Mouse (Mus musculus): ENCODE data around the gene Pin1. TPM values are rescaled to one million over a fixed set of nuclear protein-coding genes. Genes with fewer than 3 reads are reported as not detected.
A peak's percentile ranks its signal among the peaks of the same experiment; 100 is the strongest.
"Not testable (repeated sequence)": the region's sequence is repeated elsewhere in the genome, so short reads cannot be mapped to it uniquely, and the experiment has no call there.

The Pin1 gene
- total RNA-seq (2021) = 10 to 100 TPM; 27.0 to 28.4 TPM

DNA sequence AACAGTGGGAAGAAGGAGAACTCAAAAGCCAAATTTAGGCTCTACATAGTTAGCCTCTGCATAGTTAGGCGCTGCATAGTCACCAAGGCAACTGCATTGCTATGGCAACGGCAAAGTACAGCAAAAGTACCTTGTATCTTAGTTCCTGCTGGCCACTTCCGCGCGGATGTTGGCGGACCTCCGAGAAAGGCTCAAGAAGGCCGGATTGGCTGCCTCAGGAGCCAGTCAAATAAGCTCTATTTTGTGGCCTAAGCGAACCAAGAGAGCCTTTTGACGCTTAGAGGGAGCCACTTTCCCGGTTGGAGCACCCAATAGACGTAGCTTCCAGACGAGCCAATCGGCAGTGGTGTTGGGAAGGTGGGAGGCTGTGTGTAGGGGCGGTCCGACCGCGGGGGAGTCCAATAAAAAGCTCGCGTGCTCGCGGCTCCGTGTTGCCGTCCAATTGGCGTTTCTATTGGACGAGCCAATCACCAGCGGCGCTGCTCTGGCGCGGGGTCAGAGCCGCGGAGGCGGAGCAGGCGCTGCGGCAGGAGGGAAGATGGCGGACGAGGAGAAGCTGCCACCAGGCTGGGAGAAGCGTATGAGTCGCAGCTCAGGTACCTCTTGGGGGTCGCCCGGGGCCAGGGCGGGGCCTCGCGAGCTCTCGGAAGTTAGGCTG is at the start of gene Pin1:
Gene Pin1, plus strand, starts transcription at position 494 of the 658 bp plus-strand sequence.
- intact Hi-C loops (cut with DNase I) = loop anchor here (2.0 kb wide), 1 partner anchor 49 kb away; no protein-coding TSS in a partner anchor
- DNase-seq = peak; percentile 98

DNA sequence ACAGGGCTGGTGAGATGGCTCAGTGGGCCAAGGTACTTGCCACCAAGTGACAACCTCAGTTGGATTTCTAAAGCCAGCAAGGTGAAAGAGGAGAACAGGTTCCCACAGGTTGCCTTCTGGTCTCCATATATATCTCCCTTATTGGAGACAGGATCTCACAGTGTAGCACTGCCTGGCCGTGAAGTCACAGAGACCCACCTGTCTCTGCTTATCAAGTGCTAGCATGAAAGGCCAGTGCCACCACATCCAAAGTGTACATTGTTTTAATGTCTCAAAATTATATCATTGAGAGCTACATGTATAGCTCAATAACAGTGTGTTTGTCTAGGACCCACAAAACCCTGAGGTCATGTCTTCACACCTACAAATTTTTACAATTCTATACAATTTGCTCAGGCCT is 45.6 kb upstream of the Pin1 start:
- intact Hi-C loops (cut with DNase I) = no loop called here
- DNase-seq = no peak

DNA sequence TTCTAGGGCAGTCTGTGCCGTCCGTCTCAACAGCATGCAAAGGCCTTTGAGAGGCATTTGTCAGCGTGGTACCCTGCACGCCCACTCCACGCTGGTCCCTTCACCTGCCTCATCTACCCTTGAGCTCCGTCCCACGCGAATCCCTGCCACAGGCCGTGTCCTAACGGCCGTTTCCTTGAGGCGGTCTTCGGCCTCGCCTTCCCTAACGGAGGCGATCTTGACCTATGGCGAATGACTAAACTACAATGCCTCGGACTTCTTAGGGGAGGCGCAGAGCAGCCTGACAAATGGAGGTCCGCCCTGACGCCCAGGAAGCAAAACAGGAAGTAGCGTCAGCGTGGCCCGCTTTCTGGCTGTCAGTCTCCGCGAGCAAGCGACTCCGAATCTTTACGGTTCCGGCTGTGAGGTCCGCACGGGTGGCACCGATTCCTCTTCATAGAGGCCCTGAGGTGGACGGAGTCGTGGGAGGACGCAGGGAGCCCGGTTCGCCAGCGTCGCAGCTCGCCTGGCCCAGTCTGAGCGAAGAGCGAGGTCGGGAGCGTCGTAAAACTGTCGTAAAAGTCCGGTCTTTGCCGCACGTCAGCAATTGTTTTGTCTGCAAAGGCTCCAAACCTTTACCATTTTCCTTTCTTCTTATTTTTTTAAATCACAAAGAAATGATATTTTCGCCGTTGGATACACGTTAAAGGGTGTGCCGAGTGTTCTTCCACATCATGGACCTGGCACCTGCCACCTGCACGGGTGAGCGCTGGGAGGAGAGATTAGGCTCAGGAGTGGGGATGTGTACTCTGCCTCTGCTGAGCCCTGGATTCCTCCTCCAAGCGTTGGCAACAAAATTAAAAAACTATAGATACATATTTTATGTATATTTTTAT is 44.6 kb upstream of the Pin1 start:
- intact Hi-C loops (cut with DNase I) = no loop called here
- peak; percentile 84 for DNase-seq

DNA sequence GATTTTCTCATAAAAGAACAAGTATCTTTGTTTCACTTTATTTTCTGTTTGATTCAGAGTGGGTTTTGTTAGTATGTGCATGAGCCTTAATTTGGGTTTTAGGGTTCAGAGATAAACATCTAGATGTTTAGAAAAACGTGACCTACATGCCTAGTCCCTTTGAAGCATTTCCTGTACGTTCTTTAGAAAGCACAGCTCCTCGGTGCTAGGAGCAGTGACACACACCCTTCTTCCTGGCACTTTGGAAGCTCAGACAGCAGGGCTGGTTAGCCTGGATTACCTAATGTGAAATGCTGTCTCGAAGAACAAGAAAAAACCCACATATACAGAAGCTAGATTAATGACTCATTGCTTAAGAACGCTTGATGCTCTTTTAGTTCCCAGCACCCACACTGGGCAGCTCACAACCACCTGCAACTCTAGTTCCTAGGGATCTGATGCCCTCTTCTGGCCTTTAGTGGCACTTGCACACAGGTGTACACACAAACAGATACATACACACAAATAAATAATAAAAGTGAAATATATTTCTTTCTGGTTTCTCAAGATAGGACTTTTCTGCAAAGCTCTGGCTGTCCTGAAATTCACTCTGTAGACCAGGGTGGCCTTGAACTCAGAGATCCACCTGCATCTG is 41.9 kb upstream of the Pin1 start:
- intact Hi-C loops (cut with DNase I) = no loop called here
- no peak for DNase-seq

DNA sequence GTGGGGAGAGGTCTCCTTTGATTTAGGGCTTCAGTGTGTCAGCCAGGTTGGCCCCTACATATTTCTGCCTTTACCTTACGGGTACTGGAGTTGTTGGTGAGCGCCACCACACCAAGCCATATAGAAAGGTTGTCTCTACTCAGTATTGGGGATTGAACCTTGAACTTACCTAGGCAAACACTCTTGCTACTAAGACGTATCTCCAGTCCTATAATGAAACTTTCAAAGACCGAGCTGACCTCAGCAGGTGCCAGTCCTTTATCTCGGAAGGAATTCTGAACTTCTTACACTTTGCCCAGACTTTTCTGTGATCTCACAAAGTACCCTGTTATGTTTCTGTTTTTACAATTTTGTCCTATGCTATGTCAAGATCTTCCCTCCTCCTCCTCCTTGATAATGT is 39.9 kb upstream of the Pin1 start:
- no peak for DNase-seq
- intact Hi-C loops (cut with DNase I) = no loop called here

DNA sequence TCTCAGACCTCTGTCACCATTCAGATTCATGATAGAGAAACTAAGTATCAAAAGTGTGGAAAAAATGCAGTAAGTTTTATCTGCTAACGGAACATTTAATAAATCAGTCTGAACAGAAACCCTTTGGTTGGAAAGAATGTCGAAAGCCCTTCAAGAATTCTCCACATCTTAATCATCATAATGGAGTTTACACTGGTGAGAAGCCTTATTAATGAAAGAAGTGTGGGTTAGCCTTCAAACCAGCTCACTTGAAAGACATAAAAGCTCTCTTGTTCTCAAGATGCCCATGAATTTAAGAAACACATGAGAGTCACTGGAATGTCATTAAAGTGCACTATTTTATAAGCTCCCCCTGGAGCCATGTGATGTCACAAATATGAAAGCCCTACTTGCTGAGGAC is 35.2 kb upstream of the Pin1 start:
- intact Hi-C loops (cut with DNase I) = no loop called here
- no peak for DNase-seq

DNA sequence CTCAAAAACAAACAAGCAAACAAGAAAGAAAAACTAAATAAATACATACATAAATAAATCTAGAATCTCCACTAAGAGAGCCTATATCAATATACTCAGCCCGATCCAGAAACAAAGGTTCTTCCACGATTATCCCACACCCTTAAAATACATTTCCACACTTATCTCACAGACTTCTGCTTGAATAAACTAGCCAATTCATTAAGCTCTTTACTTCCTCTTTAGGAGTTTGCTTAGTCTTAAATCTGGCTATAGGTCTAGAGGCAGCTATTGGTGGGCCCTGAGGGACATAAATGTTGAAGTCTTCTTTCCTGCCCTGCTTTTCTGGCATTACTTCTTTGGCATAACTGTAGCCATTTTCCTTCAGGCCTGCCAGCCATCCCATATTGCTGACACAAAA is 20.6 kb upstream of the Pin1 start:
- no peak for DNase-seq
- intact Hi-C loops (cut with DNase I) = no loop called here

DNA sequence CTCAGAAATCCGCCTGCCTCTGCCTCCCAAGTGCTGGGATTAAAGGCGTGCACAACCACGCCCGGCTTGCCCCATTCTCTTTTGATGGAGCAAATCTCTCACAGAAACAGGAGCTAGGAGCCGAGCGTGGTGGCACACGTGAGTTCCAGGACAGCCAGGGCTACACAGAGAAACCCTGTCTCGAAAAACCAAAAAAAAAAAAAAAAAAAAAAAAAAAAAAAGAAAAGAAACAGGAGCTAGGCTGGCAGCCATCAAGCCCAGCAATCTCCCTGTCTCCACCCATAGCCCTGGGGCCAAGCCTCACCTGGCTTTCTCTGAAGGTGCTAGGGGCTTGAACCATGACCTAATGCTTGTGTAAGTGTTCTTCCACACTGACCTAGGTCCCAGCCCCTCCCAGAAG is 16.2 kb upstream of the Pin1 start:
- DNase-seq; intact Hi-C loops (cut with DNase I): not testable (repeated sequence)

DNA sequence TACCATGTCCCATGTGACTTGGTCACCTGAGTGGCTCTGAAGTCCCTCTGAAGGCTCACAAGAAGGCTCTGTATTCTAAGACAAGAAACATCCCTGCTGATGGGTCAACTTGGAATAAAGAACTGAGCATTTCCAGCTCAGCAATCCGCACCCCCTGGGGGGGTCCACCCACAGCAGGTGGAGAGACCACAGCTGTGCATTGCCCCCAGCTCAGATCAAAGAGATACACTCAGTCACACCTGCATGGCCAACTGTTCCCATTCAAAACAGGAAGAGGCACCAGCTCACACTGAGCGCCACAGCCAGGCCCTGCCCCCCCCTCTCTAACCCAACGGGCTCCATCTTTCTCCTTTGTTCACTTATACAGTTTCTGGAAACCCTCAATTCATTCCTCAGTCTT is 15.6 kb upstream of the Pin1 start:
- intact Hi-C loops (cut with DNase I) = no loop called here

DNA sequence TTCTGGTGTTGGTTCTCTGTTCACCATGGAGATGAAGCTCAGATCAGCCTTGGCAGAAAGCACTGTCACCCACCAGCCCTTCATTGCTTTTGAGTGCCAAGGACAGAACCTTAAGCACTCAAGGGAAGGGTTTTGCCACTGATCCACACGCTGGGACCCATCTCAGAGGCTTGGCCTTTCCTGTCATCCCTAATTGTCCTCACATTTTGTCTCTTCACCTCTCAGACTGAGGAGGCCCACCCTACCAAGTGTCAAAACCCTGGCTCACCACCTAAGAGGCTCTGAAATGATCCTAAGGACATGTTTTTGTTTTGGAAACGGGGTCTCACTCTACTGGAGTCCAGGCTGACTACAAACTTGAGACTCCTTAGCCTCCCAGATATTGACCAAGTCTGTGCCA is 15.1 kb upstream of the Pin1 start:
- intact Hi-C loops (cut with DNase I) = no loop called here
- no peak for DNase-seq

More for the DNA sequence above, 15.6 kb upstream of the Pin1 start:
- no peak for DNase-seq

DNA sequence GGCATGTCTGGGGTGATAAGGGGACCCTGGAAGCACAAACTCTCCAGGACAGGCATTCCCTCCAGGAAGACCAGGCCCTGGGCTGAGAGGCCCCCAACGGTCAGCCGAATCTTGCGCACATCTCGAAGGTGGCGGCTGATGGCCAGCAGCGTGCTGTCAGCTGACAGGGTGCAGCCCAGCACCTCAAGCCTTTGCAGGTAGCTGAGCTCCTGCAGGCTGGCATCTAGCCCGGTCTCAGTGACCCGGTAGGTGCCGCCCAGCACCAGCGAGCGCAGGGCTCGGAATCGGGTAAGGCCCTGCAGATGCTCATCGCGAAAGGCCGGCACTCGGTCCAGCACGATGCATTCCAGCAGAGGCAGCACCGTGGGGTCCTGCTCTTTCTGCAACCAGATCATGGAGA is 13.3 kb upstream of the Pin1 start:
- intact Hi-C loops (cut with DNase I) = no loop called here

DNA sequence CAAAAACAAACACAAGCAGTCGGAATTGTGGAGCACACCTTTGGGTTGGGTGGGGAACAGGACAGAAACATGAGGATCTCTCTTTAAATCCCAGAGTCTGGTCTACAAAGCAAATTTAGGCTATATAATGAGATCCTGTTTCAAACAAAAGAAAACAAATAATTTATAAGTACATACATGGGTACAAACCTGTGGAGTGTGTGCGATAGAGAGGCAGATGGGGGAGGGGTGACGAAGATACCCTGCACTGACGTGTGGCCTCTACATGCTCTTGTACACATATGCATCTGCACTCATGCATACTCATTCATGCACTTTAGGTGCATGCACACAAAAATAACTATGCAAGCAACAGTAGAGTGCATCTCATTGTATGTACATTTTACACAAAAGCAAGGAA is 12.4 kb upstream of the Pin1 start:
- intact Hi-C loops (cut with DNase I) = no loop called here
- DNase-seq = no peak

More for the DNA sequence above, 13.3 kb upstream of the Pin1 start:
- DNase-seq = no peak

DNA sequence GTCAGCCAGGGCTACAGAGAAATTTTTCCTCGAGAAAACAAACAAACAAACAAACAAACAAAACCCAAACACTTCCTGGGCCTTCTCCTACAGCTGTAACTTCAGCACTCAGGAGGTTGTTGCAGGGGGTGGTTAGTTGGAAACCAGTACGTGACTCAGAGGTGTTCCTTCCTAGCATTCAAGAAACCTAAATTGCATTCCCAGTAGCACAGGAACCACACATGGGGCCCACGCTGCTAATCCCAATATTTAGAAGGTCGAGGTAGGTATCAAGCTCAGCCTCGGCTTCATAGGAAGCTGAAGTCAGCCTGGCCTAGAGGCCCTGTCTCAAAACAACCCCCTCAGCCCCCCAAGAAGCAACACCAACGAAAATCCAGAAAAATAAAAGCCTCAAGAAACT is 10.4 kb upstream of the Pin1 start:
- intact Hi-C loops (cut with DNase I) = no loop called here
- no peak for DNase-seq

DNA sequence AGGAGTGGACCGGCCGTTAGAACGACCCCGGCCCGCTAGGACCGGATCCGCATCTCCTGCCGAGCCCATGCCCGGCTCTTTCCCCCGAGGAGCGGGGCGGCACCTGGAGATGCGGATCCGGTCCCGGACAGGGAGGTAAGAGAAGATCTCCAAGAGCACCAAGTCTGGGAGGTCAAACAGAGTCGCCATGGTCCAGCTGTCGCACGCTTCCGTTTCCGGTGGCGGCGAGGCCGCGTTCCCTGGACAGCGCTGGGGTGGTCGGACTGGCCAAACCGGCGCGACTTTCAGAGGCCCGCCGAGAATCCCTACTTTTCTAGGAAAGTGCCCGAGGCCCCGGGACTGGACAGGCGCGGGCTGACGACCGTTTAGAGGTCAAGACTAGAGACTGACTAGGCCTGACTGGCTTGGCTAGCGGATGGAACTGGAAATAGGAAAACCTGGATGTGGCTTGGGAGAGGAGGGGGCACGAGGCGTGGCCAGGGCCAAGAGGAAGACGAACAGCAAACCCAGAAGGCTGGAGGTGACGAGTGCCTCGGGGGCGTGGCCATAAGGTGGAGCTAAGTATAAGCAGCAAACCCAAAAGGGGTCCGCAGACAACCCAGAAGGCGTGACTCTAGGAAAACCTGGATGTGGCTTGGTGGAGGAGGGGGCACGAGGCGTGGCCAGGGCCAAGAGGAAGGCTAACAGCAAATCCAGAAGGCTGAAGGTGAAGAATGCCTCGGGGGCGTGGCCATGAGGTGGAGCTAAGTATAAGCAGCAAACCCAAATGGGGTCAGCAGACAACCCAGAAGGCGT is 9.6 kb upstream of the Pin1 start, which contains the start of gene Ubl5:
Gene Ubl5, plus strand, starts transcription at position 778 of the 795 bp plus-strand sequence.
- DNase-seq = peak; percentile 96
- intact Hi-C loops (cut with DNase I) = no loop called here

DNA sequence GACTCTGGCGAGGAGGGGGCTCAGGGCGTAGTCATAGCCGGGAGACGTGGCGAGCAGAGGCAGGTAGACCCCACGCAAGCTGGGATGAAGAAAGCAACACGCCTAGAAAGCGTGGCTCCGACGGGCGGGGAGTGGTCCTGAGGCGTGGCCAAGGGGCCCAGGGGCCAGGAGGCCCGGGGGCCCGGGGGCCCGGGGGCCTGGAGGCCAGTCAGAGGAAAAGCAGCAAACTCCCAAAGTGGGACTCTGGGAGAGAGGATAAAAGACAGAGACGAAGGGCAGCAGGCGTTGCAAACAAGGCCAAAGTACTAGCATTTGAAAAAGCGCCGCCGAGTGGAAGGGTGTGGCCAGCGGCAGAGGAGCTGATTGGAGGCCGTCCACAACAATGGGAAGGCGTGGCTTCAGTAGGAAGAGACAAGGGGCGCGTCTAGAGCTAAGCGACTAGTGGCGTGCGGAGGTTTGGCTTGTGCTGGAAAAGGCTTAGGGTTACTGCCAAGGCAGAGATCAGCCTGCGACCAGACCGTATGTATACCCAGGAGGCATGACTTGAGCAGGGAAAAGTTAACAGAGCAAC is 8.9 kb upstream of the Pin1 start:
- intact Hi-C loops (cut with DNase I) = no loop called here
- peak; percentile 81 for DNase-seq

DNA sequence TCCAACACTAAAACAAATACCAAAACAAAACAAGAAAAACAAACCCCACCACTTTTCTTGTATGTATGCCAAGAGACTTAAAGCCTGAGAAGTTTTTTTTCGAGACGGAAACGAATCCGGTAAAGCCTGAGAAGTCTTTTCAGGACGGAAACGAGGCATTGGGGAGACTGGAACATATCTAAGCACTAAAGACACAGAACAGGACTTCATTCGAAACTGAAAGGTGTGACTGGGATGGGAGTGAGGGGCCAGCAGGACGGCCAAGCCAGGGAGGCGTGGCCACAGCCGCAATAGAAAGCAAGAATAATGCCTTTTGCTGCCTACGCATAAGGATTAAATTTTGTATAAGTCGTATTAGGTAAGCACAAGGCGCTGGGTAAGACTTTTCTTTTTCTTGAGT is 8.1 kb upstream of the Pin1 start:
- no peak for DNase-seq
- intact Hi-C loops (cut with DNase I) = no loop called here

DNA sequence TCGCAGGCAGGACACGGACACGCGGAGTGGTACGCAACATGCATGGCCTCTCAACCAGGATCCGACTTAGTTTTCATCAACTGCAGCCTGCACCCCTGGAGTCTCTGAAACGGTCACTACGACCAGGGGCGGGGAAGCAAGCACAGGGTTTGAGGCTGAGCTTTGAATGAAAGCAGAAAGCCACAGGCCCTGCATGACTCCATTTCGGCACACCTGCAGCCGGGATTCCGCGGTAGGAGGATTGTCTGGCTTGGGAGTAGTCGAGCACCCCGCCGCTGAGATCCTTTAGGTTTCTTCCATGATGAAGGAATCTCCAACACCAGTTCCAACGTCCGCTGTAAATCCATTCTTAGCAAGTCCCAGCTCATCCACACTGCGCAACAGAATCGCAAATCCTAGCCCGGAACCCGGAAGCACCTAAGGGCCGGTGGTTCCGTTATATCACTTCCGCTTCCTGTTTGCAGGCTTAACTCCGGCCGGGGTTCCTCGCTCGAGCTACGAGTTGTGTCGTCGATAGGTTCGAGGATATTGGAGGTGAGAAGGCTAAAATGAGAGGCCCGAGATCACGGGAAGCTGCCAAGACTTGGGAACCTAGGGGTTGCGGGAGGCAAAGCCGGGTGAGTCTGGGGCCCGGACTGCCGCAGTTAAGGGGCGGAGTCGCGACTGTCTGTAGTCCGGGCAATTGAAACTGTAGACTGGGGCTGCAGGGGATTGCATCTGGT is 7.4 kb upstream of the Pin1 start, which contains the start of gene Fbxl12:
Gene Fbxl12, minus strand, starts transcription at position 408 of the 722 bp plus-strand sequence.
- DNase-seq = peak; percentile 61
- intact Hi-C loops (cut with DNase I) = no loop called here

DNA sequence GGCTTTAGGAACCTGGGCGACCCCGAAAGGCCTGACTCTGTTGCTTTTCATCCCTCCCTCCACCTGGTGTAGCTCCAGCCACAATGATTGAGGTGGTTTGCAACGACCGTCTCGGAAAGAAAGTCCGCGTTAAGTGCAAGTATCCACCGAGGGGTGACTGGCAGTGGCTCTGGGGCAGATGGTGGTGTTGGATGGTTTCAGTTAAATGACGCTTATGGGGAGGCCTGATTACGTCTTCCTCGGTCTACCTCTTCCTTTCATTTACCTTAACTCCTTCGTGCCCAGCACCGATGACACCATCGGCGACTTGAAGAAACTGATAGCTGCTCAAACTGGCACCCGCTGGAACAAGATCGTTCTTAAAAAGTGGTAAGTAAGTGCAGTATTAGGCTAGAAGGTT is 6.8 kb upstream of the Pin1 start:
- intact Hi-C loops (cut with DNase I) = no loop called here
- DNase-seq = no peak

DNA sequence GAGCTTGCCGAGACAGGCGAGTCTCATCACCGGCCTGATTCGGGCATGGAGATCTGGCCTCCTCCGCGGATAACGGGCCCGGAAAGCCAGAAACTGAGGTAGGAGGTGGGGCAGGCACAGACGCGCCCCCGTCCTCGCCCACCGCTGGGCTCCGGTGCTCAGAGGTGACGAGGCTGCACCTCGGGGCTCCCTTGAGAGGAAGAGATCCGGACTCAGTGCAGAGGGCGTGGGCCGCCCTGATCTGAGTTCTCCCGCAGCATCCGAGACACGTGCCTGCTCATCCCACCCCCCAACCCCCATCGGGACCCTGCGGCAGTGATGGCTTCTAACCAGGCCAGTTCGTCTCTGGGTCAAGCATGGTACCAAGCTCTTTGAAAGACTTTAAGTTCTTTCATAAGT is 364 bp downstream of the Pin1 start:
- intact Hi-C loops (cut with DNase I) = no loop called here
- peak; percentile 39 for DNase-seq

DNA sequence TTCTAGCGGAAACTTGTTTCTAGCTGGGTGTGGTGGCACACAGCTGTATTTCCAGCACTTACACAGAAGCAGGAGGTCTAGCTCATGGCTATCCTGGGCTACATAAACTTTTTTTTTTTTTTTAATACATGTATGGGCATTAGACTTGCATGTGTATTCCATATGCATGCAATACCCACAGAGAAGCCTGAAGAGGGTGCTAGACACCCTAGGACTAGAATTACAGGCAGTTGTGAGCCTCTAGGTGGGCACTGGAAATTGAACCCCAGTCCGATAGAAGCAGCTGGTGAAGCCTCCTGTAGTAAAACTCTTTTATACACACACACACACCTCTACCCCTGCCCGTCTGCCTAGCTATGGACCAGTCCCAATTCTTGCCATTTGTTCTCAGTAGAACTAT is 2.0 kb downstream of the Pin1 start:
- intact Hi-C loops (cut with DNase I) = no loop called here
- DNase-seq = no peak

Data from left cerebral cortex, postnatal 4 days (tissue).